Mouse (Mus musculus): Measurements from ENCODE around the gene Yars.

Gene Yars

DNA sequence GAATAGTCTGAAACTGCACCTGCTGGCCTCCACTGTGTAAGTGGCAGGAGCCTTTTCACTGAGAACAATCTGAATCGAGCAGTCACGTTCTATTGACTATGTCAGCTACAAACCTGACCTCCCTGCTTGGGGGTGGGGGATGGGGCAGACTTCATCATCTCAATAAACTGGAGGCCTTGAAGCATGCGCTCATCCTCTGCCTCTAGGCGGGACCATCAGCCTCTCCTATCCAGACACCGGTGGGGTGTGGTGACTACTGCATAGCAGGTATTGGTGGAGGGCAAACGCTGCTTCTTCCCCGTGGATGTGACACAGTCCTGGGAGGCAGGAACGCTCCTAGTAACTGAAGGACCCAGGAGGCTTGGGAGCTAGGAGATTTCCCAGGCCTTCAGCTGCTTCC lies 41.4 kb downstream of the Yars start:
- DNase-seq, result no peak

DNA sequence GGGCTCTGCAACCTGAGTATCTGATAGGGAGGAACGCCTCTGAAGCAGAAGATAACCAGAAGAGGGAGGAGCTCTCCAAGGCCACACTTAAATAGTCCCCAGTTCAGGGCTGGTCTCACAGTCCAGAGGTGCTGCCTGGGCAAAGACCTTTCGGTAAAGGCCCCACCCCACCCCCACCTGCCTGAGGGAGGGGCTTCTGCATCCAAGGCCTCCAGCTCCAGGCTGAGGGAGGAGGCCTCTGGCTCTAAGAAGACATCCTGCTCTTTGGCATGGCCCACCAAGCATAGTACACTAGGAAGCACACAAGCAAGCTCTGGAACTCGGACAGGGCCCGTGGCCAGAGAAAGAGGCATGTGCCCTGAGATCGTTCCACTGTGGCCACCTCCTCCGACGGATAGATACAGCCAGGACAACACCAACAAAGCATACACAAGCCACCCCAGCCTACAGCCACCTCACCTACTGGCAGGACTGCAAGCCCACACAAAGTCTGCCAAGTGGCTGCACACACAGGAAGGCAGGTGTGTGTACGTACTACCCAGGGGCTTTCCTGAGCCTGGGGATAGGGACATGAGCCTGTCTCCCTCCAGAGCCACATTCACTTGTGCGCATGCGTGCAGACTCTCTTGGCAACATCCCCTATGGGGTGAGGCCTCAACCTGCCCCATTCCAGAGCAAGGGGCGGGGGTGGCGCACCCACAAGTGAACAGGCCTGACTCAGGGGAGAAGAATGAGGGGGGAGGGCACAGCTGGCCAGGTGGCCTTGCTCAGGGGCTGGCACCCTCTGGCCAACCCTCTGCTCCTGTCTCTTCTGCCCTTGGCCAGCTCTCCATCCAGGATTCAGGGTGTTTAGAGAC lies 42.3 kb downstream of the Yars start:
- no peak for DNase-seq

DNA sequence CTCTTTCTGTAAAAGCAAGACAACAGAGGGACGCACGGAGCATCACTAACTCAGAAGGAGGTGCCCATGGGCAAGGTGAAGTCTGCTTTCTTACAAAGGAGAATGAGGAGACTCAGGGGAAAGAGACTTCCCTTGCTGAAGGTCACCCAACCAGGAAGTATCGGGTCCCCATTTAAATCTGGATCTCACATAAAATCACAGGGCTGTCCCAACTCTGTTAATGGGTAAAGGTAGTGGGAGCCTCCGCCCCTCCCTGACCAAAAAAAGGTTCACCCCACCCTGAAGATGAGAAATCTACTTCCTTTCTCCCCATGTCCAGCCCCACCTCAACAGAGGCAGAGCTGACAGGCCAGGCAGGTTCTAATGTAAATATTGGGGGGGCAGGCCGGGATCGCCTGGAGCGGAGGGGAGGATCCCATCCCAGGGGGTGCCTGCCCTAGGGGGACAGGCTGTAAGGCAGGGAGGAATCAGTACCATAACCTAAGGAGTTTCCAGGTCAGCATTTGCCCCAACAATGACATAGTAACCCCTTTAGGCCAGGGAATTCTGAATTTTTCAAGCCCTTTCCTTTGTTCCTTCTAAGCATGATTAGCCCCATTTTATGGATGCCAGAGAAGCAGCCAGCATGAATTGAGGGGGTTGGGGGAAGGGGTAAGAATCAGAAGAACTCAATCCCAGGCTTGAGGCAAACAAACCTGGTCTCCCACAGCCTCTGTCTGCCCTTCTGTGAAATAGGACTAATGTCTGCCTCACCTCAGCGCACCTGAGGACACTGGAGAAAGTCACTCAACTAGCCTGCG lies 43.2 kb downstream of the Yars start:
- DNase-seq, result no peak

DNA sequence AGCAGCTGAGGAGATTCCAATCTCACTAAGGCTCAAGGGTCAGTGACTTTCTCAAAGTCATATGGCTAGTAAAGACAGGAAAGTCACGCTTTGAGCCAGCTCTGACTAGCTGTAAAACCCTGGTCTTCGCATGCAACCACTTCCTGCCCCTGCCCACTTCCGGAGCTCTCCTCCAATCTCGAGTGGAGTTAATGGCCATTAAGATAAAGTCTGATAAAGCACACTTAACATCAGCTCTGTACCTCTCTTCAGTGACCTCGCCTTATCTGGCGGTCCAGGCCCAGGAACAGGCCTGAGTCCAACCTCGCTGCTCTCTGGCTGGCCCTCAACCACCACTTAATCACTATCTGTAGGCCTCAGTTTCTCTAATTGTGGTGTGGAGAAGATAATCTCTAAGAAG lies 44.9 kb downstream of the Yars start:
- DNase-seq, result no peak

DNA sequence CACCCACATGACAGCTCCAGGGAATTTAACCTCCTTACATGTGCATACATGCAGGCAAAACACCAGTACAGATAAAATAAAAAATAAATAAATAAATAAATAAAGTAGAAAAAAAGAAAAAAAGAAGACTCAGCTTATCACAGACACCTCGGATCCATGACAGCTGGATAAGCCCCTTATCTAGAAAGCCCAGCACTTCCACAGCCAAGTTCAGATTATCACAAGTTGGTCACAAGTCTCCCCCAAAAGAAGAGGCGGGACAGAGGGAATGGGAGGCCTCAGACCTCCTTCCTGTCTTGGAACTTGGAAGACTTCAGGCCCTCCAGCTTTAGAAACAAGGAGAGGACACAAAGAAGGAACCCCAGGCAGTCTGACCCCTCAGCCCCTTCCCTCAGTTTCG lies 45.6 kb downstream of the Yars start:
- no peak for DNase-seq

DNA sequence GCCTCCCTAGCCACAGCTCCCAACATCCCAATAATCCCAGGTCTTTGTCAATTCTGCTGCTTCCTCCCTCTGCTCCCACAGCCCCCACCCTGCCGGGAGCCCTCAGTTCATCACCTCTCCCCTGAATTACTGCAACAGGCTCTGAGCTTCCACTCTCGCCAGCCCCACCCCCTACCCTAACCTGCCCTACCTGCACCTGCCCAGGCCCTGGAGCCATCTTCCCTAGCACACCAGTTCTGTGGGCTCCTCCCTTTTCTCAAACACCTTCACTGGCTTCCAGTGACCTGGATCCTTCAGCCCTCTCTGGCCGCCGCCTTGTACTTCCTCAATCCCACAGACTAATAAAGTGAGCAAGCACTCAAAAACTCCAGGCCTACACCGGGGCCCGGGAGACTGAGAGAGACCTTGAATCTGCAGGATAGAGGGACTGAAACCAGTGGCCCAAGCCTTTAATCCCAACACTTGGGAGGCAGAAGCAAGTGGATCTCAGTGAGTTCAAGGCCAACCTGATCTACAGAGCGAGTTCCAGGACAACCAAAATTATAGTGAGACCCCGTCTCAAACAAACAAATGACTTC lies 46.8 kb downstream of the Yars start:
- DNase-seq, result no peak

DNA sequence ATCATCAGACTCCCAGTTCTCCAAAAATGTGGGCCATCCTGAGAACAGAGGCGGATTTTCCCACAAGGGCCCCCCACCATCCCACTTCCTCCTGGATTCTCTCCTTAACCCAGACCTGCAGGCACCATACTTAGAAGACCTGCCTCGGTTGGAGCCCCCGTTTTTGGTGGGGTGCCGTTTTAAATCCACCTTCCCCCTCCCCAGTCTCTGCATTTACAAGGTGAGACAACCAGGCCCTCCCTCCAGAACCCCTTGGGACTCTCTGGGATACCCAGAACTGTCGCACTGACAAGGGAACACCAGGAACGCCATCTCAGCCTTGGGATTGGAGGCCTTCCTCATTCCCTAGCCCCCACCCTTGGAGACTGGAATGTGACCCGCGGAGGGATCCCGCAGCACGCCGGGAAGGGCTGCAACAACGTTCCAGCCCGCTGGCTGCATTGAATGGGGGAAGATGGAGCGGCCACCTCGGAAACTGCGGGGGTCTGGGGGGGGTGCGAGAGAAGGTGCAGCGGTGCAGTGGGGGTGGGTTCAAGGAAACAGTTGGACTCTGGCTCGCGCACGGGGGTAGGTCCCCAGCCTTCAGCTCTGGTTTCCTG lies 48.4 kb downstream of the Yars start:
- DNase-seq, result no peak

DNA sequence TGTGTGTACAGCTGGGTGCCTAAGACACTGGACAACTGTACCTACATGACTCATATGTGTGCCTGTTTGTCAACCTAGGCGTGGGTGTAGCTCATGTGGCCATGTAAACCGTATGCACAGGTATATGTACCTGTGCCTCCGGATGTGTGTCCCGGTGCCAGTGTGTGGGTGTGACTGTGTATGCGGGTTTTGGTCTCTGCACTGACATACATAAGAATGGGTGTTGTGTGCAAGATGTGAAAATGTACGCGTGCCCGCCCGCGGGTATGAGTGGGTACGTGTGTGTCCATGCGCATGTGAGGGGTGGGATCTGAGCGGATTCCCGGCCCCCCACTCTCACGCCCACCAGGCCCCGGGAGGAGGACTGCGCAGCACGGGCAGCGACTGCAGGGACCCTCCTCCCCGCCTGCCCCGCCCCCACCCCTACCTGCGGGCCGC lies 49.0 kb downstream of the Yars start:
- DNase-seq, result no peak

DNA sequence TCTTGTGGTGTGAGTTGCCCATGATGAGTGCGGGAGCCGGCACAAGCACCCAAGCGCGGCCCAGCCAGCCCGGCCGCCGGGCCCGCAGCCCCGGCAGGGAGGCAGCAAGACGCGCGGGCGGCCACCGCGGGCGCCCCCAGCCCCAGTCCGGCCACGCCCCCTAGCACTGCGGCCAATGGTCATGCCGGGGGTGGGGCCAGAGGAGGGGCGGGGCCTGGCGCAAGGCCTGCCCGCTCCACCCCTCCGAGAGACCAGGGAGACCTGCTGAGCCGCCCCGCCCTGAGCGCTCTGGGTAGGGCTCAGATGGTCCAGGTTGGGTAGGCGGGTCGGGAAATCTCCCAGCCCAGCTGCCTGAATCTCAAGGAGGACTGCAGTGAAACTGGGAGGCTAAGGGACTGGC lies 49.5 kb downstream of the Yars start:
- peak; percentile 34 to 43 for DNase-seq

DNA sequence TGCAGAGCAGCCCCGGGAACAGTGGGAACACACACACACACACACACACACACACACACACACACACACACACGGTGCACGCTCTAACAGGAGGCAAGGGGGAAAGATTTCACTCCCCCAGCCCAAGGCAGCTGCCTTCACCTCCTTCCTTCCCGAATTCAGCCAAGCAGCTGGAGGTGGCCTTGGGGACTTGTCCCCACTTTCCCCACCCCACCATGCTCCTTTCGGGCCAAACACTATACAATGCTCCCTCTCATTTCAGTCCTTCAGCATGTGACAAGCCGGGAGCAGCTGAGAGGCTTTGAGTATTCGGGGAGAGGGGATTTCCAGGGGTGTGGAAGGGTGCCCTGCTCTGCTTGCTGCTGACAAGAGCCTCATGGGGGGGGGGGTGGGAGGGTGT lies 52.3 kb downstream of the Yars start:
- DNase-seq, result no peak

DNA sequence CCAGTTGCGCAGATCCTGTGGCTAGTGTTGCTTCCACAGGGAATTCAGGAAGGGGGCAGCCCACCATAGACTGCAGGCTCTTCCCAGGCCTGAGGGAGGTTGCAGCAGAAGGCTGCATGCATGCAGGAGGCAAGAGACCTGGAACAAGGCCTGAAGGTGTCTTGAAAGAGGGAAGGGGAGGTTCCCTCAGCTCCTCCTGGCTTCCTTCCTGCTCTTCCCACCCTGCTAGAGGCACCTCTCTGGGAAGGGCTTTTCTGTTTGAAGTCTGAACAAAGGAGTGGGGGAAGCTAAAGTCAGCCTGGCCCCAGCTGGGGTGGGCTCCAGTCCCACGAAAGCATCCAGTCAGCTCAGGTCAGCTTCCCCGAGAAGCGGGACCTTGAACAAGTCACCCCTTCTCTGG lies 52.8 kb downstream of the Yars start:
- DNase-seq, result no peak

DNA sequence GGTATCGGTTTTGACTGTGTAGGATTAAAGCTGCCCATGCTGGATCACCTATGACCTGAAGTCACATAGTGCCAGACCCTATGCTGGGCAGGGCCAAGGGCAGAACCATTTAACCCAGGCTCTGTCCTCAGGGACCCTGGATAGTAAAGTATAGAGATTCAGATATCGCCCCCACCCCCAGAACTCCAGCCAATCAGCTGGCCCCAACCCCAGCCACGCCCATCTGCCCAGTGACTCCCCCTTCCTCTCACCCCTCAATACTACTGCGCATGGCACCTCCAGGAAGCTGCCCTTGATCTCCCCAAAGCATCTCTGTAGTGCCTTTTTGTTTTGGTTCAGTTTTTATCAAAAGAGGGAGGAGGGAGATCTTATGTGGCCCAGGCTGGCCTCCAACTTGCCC lies 53.2 kb downstream of the Yars start:
- DNase-seq, result no peak

DNA sequence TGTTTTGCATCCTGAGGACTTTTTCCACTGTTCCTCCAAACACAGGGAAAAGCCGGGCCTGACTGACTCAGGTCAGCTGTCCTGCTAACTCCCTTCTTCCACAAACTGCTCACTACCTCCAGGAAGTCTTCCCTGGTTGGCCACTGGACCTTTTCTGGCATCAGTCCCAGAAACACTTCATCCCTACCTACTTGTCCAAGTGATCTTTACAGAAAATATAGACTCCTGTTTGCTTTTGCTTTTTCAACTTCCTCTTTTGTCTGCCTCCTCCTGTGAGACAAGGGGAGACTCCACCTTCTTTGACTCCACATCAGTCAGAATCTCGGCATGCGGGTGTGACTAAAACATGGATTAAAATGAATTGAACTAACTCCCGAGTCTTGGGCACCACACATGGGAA lies 55.2 kb downstream of the Yars start:
- no peak for DNase-seq

DNA sequence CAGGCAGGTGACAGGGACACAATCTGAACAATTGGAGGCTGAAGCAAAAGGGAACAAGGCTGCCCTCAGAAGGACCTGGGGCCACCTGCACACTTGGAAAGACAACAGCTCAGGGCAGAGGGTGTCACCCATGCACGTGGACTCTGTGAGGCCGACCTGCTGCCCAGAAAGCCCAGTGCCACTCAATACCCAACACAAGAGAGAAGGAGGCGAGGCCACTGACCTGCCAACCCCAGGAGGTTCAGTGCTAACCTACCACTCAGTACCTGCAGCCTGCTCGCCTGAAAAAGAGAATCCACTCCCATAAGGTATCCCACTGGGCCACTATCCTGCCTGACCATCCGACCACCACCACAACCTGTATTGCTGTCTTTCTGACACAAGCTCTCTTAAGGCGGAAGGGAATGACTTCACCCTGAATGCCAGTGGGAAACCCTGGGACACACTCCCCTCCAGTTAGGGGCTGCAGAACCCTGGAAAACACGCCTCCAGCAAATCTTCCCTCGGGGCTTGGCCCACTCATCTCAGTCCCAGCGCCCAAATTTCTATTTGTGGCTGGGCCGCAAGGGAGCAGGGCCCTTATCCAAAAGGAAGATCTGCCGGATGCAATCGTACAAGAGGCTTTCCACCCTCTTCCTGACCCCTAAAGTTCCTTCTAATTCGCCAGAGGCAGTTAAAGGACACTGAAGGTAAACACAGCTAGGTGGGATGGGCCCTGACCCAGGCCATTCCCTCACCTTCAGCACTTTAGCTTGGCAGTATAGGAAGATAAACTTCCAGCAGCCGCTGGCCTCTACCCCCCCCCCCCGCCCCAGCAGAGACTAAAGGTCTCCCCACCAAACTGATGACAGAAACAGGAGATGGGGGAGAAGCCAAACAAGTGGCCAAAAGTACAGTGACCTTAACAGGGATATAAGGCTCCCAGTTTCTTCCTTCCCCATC lies 57.1 kb downstream of the Yars start:
- no peak for DNase-seq

DNA sequence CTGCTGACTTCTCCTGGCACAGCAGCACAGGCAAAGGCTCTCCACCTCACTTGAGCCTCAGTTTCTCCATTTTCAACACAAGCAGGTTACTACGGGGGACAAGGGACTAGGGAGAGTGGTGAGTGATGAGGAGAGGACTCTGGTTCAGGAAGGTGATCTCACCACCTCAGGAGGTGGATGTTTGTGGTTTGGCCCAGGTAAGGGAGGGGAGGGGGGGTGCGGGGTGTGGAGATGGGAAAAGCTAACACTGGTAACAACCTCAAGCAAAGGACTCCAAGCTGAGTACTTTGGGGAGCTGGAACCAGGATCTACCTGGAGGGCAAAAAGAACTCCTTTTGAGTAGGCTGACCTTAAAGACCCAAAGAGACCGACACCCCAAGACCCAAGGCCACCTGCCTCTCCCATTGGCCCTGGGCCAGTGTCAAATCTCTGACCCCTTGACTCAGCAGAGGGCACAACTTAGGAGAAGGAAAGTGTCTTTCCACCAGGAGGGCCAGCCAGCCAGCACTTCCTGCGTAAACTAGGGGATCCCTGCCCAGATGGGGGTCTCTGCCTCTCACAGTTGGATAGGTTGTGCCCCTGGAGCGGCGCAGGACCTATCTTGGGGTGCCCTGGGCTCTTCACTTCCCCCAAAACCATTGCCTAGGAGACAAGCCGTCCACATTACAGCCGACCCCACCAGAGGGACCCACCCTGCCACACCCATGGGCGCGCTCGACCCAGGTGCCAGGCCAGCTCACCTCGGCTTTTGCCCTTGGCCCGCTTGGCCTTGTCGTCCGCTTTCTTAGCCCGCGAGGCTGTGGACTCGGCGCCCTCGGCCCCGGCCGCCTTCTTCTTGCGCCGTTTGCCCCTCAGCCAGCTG lies 58.1 kb downstream of the Yars start:
- peak; percentile 27 to 28 for DNase-seq

DNA sequence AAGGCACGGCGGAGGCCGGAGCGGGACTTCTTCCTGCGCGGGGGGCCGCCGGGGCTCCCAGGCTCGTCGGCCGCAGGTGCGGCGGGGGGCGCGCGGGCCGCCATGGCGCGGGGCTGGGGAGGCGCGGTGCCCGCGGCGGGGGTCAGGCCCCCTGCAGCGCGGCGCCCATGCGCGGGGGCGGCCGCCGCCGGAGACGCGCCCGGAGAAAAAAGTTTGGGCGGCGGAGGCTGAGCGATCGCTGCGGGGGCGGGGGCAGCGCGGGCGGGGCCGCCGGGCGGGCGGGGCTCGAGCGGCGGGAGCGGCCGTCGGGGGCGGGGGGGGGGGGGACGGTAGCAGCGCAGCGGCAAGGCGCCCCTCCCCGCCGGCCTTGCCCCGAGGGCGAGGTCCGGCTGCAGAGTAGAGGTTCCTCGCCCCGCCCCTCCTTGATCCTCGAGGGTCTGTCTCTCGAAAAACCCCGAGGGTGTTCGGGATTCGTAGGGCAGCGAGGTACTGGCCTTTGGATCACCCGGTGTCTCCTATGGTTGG lies 58.7 kb downstream of the Yars start:
- no peak for DNase-seq

DNA sequence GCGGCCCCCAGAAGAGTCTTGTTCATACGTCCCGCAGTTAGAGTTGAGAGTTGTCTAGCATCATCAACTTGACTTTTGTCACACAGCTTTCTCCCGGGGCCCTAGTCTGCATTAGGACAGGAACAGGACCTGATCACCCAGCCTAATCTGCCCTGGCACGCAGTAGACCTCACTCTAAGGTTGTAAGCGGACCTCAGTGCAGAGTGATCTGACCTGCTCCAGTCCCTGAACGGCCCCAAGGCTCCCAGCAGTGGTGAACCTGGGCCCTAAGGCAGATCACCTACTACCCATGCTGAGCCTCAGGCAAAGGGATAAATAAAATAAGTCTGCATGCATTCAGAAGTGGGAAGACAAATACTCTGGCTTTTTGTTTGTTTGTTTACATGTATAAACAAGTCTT lies 59.7 kb downstream of the Yars start:
- no peak for DNase-seq

DNA sequence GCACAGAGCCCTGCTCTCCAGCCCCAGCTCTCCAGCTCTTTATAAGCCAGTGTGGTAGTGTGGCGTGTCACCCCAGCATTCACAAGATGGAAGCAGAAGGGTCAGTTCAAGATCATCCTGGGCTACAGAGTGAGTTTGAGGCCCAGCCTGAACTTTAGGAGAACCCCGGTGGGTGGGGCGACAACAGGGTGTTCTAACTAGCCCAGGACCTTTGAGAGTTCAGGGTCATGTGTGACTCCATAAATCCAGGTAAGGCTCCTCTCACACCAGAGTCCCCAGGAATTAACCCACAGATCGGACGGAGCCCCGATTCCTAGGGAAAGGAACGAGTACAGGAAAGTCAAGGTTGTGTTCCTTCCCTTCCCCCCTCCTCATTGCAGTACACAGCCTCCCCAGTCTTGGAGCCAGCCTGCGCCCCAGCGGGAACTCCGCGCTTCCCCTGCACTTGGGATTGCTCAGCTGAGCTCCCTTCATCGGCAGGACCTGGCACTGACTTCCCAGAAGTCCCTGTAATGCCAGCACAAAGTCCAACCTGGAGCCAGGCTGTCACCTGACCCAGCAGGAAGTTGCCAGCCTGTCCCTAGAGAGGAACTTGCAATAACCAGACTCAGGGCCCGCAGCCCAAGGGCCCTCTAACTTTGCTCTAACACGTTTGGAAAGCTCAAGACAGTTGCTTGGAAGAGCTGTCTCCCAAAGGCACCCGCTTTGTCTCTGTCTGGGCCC lies 61.4 kb downstream of the Yars start:
- DNase-seq, result no peak

DNA sequence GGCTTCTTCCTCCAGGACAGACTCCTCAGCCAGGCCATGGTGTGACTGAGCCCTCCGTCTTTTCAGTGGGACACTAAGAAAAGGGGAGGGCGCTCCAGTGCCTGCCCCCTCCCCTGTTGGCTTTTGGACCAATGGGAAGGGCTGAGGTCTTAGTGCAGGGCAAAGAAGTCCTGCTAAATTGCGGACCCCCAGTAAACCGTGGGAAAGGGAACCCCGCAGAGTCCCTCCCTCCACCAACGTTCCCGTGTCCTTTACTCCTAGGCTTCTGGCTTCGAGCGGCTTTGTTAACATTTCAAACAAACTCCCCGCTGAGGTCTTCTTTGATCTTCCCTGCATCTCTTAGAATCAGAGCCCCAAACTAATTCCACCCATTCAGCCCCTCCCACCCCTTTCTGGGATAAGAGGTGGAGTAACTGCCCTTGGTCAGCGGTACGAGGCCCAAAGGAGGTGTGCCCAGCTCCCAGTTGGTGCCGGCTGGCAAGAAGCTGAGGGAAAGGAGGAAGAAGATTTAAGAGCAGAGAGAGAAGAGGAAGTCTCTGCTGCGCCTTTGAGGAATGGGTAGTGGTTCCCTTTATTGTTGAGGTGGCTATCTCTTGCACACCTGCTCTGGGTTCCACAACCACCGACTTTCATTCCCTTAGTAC lies 62.0 kb downstream of the Yars start:
- DNase-seq, result peak; percentile 21

DNA sequence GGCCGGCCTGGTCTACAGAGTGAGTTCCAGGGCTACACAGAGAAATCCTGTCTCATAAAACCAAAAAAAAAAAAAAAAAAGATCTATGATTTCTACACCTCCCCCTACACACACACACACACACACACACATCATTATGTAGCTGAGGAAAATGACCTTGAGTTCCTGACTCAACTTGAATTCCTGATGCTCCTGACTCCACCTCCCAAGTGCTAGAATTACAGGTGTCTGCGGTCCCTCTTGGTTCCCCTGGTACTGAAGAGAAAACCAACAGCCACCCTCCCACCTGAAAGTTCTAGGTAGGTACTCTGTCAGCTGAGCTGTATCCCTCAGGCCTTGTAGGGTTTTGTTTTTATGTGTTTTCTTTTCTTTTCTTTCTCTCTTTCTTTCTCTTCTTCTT lies 62.9 kb downstream of the Yars start:
- DNase-seq, result no peak

Measured in B cell, adult 2 months (primary cell).